ENCODE assay signal across 8 mouse cellular contexts in genomic region chr9:89211065-89211858, GRCm38 (mm10). TPM values are rescaled to one million over a fixed set of nuclear protein-coding genes. Genes with fewer than 3 reads are reported as not detected.
DNase-seq lines count a peak whose midpoint lies in the region; ATAC-seq lines count a peak whose summit lies in the region.
"Not testable (repeated sequence)": the region's sequence is repeated elsewhere in the genome, so short reads cannot be mapped to it uniquely, and the experiment has no call there.

No protein-coding gene starts in this region.

- peak; percentile 25 for DNase-seq in R1 (ENCODE audit: low read depth, low spot score)
- DNase-seq in gastrocnemius, postnatal 10 days, result peak; percentile 72
- DNase-seq in layer of hippocampus, postnatal 36 days, result peak; percentile 93 to 96
- peak; percentile 87 for DNase-seq in lung, postnatal 10 days
- DNase-seq in ovary, postnatal 14 days (ENCODE audit: low spot score), result peak; percentile 85
- peak; percentile 84 to 88 for DNase-seq in thymus, postnatal 36 days

- H3K4me3 ChIP-seq in hindbrain, embryonic 16.5 days (ENCODE audit: low read length), result peak overlapping the region; percentile 28

- not testable (repeated sequence) for H3K9ac ChIP-seq in hindbrain, embryonic 16.5 days (ENCODE audit: low read depth, low read length)

- WGBS in hindbrain, embryonic 16.5 days, result 5% methylated on average over 12 of the region's 44 CpGs

- H3K4me1 ChIP-seq in hindbrain, embryonic 16.5 days (ENCODE audit: control insufficient read depth, insufficient read depth, low read depth, low read length), result not testable (repeated sequence)

- not testable (repeated sequence) for H3K9me3 ChIP-seq in hindbrain, embryonic 16.5 days (ENCODE audit: control insufficient read depth, low read length)

- H3K36me3 ChIP-seq in hindbrain, embryonic 16.5 days (ENCODE audit: control insufficient read depth, insufficient read depth, low read length), result not testable (repeated sequence)

- not testable (repeated sequence) for H3K27me3 ChIP-seq in hindbrain, embryonic 16.5 days (replicated peaks; ENCODE audit: control insufficient read depth, insufficient read depth, low read length)

- peak; percentile 90 for ATAC-seq in common myeloid progenitor, adult 5-6 weeks (replicated peaks; ENCODE audit: low read depth, poor library complexity, severe bottlenecking)
- peak; percentile 96 for ATAC-seq in hindbrain, embryonic 16.5 days

- not testable (repeated sequence) for H3K27ac ChIP-seq in hindbrain, embryonic 16.5 days (ENCODE audit: low read depth, low read length)

- peak overlapping the region; percentile 41 for H3K4me2 ChIP-seq in hindbrain, embryonic 16.5 days (ENCODE audit: low read length)

RNA-seq across cellular contexts. Expression of gene Mthfs, which starts 0.8 kb away (rescaled TPM):
- 7.7 and 37.3 TPM in 2 replicates for total RNA-seq in common myeloid progenitor, adult 5-6 weeks (2017)
- total RNA-seq in gastrocnemius, postnatal 10 days (2021), result 10 to 100 TPM; 11.4 to 12.6 TPM
- 15.5 and 17.3 TPM in 2 replicates for polyA plus RNA-seq in hindbrain, embryonic 16.5 days (2015; fragmentation: Nextera tagmentation; extraction: Ambion mirVana)
- 10 to 100 TPM; 31.0 to 34.8 TPM for total RNA-seq in layer of hippocampus, postnatal 36 days (2021)

RNA-seq across cellular contexts. Expression of gene Gm29094, which starts 12.1 kb away (rescaled TPM):
- not detected in 2 replicates for total RNA-seq in common myeloid progenitor, adult 5-6 weeks (2017)
- total RNA-seq in gastrocnemius, postnatal 10 days (2021), result not detected
- 0.32 and 0.76 TPM in 2 replicates for polyA plus RNA-seq in hindbrain, embryonic 16.5 days (2015; fragmentation: Nextera tagmentation; extraction: Ambion mirVana)
- total RNA-seq in layer of hippocampus, postnatal 36 days (2021), result not detected

RNA-seq across cellular contexts. Expression of gene Bcl2a1b, which starts 12.3 kb away (rescaled TPM):
- total RNA-seq in common myeloid progenitor, adult 5-6 weeks (2017), result 1.6 TPM in 1 of 2 replicates, not detected in the other
- total RNA-seq in gastrocnemius, postnatal 10 days (2021), result 1 to 10 TPM in 1 of 2 experiments, under 1 TPM in 1; 0.40 to 1.2 TPM
- polyA plus RNA-seq in hindbrain, embryonic 16.5 days (2015; fragmentation: Nextera tagmentation; extraction: Ambion mirVana), result 0.97 and 1.3 TPM in 2 replicates
- total RNA-seq in layer of hippocampus, postnatal 36 days (2021), result under 1 TPM in 1 of 2 experiments, not detected in 1; 0.45 TPM

Comparison
In these comparisons a context has a peak if more than half of its experiments do, and no peak if none do; other contexts are left out.
1. DNase-seq: peak in every context shown above with its lines; median percentile 94 in layer of hippocampus, postnatal 36 days; 87 in lung, postnatal 10 days; 86 in thymus, postnatal 36 days; 85 in ovary, postnatal 14 days; 72 in gastrocnemius, postnatal 10 days; 25 in R1.